Mouse (Mus musculus) ZHBTc4 (cell line): ENCODE results near the gene Gm47189.
"Not testable (repeated sequence)": the region's sequence is repeated elsewhere in the genome, so short reads cannot be mapped to it uniquely, and the experiment has no call there.

Experiments used
- DNase-seq: peaks from one replicate; pipeline ENCODE4 v3.0.0-alpha.2; 2011; ENCODE audit warnings: low read depth, low spot score

Gm47189 gene

DNA sequence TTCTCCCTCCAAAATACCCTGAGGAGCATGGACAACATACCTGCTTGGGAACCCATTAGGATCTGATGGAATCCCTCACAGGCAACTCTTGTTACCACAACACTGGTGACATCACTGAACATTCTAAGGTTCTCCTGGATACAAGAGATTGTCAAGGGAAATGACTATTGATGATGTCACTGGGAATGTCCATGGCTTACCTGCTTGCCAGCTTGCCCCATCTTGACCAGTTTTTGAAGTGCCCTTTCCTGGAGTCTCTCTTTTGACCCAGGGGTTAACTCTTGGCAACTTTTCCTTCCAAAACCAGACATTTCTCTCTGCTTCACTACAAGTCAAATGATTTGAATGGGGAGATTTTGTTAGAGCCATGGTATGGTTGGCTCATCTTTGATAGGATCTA, at the start of gene Gm47189:
Gm47189 (minus strand) TSS at position 101 of the 400 bp plus-strand sequence.
- DNase-seq, result not testable (repeated sequence)

DNA sequence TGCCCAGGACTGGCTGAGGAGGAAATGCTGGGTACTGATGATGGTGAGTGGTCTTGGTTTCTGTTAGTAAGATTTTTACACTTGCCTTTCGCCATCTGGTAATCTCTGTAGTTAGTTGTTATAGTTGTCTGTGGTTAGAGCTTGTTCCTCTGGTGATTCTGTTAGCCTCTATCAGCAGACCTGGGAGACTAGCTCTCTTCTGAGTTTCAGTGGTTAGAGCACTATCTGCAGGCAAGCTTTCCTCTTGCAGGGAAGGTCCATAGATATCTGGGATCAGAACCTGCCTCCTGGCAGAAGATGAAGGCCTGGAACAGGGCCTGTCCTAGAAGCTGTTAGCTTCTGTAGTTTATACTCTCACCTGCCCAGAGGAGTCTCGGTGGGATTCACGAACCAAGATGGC, 16.3 kb downstream of the Gm47189 start:
- not testable (repeated sequence) for DNase-seq

DNA sequence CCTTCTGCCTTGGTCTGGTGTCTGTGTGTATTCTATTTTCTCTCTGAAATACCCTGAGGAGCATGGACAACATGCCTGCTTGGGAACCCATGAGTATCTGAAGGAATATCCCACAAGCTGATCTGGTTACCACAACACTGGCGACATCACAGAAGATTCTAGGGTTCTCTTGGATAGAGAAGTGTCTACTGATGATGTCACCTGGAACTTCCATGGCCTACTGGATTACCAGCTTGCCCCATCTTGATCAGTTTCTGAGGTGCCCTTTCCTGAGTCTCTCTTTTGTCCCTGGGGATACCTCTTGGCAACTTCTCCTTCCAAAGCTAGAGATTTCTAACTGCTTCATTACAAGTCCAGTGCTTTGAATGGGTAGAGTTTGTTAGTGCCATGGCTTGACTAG, 21.7 kb downstream of the Gm47189 start, which contains the start of gene Gm7929:
Gm7929 (minus strand) TSS at position 101 of the 400 bp plus-strand sequence.
- not testable (repeated sequence) for DNase-seq

DNA sequence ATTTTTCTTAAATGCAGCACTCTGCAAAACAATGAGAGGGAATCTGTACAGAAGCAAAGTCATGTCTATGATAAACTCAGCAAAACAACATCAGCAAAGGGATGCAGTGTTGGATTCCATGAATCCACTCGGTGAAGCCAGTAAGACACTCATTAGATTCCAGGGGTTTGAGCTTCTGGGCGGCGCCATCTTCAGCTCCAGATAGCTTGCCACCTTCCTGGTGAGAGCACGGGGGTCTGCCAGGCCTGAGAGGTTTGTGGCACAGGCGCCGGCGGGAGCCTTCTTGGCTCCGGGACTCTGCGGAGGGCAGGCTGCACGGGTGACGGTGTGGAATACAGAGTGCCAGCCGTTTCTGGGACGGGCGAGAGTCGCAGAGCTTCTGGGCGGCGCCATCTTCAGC, 48.8 kb downstream of the Gm47189 start:
- peak; percentile 67 for DNase-seq

DNA sequence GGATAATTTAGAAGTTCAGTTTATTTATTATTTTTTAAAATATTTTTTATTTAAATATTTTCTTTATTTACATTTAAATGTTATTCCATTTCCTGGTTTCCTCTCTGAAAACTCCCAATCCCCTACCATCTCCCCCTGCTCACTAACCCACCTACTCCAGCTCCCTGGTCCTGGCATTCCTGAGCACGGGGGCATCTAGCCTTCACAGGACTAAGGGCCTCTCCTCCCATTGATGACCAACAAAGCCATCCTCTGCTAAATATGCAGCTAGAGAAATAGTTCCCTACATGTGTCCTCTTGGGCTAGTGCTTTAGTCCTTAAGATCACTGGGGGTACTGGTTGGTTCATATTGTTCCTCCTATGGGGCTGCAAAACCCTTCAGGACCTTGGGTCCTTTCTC, 55.1 kb downstream of the Gm47189 start:
- not testable (repeated sequence) for DNase-seq
